Mouse (Mus musculus) brain, embryonic 14.5 days (tissue): ENCODE measurements at regions not wholly inside any gene's neighbourhood (a gene's known extent, or its start where the extent isn't known, plus 50 kb on each side); places are given as distances from the start of the nearest gene placed in this dataset.

Experiments
- CTCF ChIP-seq: fragments of 200-500 bp; IDR thresholded peaks from 2 replicates; pipeline ENCODE4 v1.5.1; 2012; ENCODE audit warnings: inconsistent platforms, mild to moderate bottlenecking, moderate library complexity, borderline replicate concordance; ENCODE audit not compliant: insufficient read depth, insufficient read length; ENCODE audit errors: extremely low read depth
- POLR2A ChIP-seq: fragments of 200-500 bp; IDR thresholded peaks from 2 replicates; pipeline ENCODE4 v1.6.1; 2012; ENCODE audit warnings: mild to moderate bottlenecking, inconsistent platforms, borderline replicate concordance; ENCODE audit not compliant: poor library complexity, insufficient read depth, insufficient read length, severe bottlenecking; ENCODE audit errors: extremely low read depth

- TF ChIP-seq POLR2A, result no peak
- no peak for TF ChIP-seq CTCF
Observed at GRCm38 (mm10) chr8:26502772-26503171, 383.4 kb downstream of the Gm45692 start.
